Mouse (Mus musculus) R1 (cell line): ENCODE results near the gene Ranbp9.

ENCODE experiments used
- DNase-seq: peaks from one replicate; pipeline ENCODE4 v3.0.0-alpha.2; 2018; ENCODE audit warnings: low read depth, low spot score

Ranbp9 gene

DNA sequence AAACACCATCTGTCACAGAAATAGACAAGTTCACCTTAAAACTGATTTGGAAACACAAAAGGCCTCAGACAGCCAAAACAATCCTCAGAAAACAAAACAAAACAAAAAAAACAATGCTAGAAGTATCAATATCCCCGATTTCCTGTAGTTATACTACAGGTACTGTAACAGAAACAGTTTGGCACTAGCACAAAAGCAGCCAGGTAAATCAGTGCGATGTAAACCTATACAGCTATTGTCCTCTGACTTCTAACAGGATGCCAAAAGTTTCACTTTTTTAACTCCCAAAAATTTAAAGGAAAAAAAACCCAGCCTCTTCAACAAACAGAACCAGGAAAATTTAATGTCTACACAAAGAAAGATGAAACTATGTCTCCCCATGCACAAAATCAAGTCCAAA, 28.9 kb downstream of the Ranbp9 start:
- DNase-seq, result no peak

DNA sequence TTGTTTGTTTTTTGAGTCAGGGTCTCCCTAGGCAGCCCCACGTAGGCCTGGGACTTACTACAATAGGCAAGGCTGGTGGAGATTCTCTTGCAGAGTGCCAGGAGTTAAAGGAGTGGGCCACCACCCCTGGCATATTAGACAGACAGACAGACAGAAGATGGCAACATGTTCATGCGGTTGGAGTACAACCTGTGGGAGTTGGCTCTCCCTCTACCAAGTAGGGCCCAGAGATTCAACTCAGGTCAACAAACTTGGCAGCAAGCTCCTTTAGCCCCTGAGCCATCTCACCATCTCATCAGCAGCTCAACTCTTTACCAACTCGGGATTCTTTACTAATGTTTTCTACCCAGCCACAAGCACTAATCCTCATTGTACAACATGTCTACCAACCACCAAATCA, 30.4 kb downstream of the Ranbp9 start:
- DNase-seq, result no peak

DNA sequence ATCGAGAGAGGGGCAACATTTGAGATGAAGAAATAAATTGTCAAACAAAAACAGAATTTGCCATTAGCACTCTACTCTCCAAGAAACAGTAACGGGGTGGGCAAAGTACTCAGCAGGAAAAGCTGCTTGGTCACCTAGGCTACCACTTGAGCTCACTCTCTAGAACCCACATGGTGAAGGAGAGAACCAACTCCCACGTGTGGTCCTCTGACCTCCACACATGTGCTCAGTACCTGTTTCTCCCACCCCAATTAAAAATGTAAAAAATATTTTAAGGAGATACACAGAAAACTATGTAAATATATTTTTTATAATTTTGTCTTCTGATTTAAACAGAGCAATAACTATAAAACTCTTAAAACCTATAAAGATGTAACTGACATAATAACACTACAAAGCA, 33.4 kb downstream of the Ranbp9 start:
- DNase-seq, result no peak

DNA sequence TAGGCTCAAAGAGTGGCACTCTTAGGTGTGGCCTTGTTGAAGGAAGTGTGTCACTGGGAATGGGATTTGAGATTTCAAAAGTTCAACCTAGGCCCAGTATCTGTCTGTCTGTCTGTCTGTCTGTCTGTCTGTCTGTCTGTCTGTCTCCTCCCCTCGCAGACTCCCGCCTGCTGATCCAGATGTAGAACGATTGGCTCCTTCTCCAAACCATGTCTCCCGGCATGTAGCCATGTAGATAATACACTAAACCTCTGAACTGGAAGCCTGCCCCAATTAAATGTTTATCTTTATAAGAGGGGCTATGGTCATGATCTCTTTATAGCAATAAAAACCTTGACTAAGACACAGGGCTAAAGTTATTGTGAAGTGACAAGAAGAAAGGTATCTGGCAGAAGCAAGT, 35.3 kb downstream of the Ranbp9 start:
- no peak for DNase-seq

DNA sequence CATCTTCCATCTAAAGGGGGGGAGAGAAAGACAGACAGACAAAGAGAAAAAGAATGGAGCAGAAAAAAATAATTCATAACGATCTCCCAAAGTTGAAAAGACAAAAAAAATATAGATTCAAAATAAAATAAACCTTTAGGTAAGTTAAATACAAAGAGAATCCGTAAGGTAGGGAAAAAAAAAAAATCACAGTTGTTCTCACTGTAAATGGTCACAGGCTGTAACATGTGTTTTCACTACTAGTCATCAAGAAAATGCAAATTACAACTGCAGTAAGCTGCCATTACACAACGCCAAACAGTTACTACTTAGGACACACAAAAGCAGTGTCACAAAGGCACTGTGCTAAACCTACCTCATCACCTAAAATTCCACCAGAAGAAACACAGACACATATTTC, 36.4 kb downstream of the Ranbp9 start:
- DNase-seq, result no peak

DNA sequence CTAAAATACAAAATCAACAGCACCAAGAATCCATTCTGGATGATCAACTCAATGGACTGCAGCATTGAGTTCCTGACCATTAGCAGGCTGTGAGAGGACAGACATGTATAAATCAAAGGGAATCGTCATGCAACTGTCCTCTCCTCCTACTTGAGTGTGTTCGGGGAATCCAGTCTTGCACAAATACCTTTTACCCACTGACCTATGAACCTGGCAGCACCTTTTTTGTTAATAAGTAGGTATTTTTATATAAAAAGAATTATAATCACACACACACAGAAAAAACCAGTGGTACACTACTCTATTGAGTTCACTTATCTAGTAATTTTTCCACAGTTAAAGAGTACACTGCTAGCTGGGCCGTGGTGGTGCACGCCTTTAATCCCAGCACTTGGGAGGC, 37.4 kb downstream of the Ranbp9 start:
- no peak for DNase-seq

DNA sequence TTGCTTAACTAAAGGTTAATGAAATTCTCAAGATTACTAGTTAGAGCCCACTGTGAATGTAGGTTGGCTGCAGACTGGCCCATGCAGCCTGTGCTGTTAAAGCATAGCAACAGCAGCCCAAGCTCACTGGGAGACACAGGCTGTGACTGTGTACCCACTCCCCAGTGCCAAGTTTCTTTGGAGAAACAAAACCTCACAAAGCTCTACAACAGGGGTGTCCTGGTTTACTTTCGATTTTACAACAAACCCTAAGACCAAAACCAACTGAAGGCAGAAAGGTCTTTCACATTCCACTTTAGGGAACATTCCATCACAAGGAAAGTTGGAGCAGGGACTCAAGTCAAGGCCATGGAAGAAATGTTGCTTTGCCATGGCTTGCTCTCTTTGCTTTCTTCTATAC, 38.5 kb downstream of the Ranbp9 start:
- no peak for DNase-seq

DNA sequence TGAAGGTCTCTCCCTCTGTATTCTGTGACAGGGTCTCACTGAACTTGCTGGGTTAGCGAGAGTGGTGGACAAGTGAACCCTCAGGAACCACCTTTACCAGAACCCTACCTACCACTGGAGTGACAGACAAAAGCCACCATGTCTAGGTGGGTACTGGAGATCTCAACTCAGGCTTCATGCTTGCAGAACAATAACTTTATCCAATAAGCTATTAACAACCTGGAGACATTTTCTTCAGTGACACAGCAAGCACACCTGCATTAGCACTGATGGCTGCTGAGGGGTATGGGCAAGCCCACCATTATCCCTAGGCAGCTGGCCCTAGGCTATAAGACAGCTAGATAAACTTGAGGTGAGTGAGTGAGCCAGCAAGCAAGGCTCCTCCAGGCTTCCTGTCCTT, 40.7 kb downstream of the Ranbp9 start:
- no peak for DNase-seq

DNA sequence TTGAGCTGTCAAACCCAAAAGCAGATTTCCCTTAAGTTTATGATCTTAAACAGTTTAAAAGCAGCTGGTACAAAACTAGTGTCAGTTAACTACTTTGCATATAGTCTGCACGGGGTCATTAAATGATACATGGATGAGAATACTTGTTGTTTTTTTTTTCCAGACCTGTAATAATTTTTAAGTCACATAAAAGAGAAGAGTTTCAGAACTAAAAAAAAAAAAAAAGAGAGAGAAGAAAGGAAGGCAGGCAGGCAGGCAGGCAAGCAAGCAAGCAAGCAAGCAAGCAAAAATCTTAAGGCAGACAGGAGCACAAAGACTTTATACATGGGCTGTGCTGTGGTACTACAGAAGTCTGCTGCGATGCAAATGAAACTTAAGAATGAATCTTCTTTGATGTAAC, 47.7 kb downstream of the Ranbp9 start:
- no peak for DNase-seq

DNA sequence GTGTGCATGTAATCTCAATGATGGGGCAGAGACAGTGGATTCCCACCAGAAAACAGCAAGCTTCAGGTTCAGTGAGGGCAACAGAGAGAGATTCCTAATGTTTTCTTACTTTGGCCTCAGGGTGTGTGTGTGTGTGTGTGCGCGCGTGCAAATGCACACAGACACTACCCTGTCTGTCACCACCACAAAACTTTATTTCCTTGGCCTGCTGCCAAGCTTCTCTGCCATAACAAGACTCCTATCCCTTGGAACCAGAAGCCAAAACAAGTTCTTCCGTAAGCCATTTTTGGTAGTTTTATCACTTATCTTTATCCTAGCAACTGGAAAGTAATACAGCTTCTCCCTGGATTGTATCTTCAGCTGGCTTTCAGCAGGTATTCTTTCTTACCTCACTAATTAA, 52.6 kb downstream of the Ranbp9 start:
- DNase-seq, result no peak

DNA sequence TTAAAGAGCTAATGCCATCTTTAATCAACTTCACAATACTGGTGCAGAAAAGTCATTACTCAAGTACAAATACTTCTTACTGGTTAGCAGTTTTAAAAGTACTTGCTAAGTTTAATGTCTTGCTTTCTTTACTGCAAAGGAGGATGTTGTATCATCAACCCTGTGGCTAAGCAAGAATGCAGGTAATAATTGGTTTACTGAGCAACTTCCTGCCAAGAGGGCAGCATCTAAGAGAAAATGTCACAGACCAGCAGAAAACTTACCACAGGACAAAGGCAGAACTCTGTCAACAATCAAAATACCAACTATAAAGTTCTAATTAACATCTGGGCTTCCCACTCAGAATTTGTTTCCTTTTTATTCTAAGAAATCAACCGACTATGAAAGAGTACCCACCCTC, 65.8 kb downstream of the Ranbp9 start:
- no peak for DNase-seq

DNA sequence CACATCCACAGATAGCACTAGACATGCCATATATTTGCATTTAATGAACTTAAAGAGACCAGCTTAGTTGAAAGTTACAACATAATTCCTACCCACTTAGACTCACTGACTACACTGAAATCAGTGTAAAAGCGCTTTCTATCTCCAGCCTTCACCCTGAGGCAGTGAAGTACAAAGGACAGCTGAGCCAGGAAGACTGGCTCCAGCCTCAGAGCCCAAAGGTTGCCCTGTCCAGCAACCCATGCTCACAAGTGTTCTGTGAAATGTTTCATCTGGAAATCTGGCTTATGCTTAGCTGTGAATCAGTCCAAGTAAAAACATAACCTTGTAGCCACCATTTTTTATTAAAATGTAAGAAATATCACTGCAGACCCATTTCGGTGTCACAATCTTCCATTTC, 67.5 kb downstream of the Ranbp9 start:
- DNase-seq, result no peak

DNA sequence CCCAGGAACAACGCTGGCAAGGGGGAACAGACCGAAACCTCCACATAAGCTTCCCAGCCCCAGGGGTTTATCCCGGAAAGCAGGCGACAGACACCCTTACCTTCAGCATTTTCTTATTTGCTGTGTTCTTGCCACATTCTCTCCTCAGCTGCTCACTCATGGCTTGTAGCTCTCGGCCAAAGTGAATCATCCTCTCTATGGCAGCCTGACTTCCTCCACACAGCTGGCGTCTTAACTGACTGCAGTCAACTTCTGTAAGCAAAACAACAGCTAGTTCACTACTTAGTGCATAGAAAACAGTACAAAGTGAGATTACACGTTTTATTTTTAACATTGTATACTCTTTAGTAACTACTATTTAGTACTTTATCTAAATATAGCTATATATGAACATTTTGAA, 68.8 kb downstream of the Ranbp9 start:
- DNase-seq, result no peak

DNA sequence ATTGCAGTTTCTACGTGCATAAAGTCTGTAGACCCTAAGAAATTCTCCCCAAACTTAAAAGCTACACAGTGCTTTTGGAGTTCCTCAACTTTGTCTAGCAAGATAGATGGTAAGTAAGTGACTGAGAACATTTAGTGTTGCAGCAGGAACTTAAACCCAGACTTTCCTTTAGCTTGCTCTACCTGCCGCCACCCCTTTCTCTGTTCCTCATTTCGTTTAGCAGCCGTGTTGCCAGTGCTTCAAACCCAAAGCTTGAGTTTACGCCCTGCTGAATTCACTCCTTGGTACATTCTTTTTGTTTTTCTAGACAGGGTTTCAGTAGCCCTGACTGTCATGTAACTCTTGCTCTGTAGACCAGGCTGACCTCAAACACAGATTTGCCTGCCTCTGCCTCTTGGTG, 81.5 kb downstream of the Ranbp9 start:
- no peak for DNase-seq

DNA sequence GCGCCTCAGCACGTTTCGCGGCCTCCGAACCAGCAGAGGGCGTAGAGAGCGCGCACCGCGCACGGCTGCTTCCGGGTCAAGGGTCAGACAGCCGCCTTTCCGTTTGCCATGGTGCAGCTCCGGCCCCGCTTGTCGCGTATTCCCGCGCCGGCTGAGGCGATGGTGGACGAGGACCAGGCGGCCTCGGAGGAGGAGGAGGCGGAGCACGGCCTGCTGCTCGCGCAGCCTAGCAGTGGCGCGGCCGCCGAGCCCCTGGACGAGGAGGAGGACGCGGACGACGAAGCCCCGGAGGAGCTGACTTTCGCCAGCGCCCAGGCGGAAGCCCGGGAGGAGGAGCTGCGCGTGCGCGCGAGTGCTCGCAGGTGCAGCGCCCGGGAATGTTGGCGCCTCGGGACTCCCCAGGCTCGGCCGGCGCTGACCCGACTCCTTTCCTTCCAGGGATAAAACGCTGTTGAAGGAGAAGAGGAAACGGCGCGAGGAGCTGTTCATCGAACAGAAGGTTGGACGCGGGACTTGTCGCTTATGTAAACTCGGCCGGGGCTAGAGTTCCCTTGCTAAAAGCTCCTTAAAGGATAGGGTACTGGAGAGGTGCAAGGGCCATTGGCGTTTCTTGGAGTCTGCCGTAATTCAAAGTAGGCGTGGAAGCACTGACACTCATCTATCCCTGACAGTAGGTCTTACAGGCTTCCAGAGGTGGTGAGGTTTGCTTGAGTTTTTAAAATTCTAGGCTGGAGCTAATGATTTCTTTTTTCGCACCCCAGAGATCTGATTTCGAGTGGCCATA, 82.6 kb downstream of the Ranbp9 start, which contains the start of gene Nol7:
Gene Nol7 (plus strand): TSS at position 94 of the 784 bp plus-strand sequence.
- DNase-seq, result peak; percentile 91

DNA sequence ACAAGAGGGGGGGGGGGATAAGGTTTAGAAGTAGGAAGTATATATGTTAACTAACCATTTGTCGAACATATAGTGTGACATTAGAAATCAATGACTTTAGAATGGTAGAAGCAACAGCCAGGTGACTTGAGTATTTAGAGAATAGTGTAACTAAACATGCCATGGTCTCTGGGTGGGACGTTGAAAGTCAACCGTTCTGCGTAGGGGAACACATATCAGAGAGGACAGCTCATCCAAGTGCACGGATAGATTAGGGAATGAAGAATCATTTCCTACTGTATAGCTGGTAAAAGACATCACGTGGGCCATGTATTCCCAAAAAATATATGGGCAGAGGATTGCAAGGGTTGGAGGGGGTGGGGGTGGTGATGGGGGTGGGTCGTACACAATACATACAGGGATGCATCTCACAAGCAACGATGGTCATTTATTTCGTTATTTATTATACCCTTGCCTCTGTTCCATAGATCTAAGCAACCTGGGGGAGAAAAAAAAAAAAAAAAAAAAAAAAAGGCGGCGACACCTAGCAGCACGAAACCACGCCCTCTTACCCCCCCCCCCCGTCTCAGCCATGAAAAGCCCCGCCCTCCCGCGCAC, 83.3 kb downstream of the Ranbp9 start:
- no peak for DNase-seq

DNA sequence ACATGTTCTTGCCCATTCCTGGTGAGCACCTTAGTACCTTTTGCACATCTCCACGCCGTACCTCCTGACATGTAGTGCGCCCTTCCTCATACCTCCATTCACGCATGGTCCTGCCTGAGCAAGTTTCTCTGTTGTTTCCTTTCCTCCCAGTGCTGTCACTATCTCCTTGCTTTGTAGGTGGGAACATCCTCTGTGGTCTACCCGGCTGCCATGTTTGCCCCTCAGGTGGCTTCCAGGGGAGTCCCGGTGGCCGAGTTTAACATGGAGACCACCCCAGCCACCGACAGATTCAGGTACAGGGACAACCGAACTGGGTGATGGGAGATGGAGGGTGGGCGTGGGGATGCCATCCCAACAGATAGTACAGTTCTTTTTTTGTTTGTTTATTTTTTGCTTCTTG, 95.8 kb downstream of the Ranbp9 start:
- no peak for DNase-seq

DNA sequence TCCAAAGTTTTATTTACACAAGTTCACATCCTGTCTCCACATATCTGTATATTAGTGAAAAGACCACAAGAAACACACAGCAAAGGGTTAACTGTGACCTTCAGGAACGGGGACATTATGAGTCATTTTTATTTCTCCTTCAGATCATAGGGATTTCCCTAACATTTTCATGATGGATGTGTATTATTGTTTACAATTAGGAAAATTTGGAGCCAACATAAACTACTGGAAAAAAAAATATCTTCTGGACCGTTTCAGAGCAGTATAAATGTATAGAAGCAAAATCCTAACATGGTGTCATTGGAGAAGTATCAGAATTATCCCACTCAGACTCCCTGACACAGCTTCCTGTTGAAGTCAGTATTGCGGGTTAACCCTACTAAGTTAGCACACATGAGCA, 101.1 kb downstream of the Ranbp9 start:
- DNase-seq, result no peak

DNA sequence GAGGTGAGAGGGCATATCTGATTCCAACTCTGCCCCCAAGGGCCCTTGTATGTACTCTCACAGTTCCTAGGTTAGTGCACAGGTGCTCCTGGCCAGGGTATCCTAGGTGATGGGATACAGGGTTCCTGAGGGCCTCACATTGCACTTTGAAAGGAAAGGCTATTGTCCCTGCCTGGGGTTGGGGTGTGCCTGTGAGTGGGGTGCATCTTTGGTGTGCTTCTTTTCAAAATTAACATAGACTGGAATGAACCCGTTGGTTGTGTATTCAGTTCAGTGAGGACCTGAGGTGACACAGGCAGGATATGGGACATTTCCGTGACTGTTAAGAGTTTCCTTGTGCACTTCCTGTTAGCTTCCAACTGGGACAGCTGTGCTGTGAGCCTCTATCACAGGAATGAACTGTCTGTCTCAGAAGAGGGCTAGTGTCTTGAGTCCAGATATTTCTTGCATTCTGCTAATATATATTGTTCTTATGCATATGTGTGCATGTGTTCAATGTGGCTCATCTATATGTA, 106.1 kb downstream of the Ranbp9 start:
- peak; percentile 40 for DNase-seq

DNA sequence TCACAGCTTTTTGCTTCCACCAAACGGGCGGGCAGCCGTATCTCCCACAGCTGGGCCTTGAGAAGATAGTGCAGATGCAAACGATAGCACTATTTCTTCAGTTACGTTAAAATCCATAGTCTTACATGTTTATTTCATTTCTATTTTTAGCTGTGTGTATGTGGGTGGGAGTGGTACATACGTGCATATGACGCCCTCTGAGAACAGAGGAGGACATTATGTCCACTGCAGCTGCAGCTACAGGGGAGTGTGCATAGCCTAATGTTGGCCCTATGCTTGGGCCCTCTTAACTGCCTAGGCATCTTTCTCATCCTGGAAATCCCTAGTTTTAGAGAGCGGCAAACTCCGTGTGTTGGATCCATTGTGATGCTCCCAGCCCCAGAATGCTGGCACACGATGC, 106.9 kb downstream of the Ranbp9 start:
- no peak for DNase-seq

DNA sequence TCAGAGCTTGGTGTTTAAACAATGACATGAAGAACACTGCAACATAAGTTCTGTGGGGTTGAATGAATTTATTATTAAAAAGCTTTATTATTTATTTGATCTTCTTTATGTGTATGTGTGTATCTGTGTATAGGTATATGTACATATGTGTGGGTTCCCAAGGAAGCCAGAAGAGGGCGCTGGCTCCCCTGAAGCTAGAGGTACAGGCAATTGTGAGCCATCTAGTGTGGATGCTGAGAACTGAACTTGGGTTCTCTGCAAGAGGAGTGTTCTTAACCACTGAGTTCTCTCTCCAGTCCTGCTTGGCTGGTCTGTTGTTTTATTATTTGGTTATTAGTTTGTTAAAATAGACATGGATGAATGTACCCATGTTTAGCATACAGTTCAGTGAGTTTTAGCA, 108.2 kb downstream of the Ranbp9 start:
- DNase-seq, result peak; percentile 72

DNA sequence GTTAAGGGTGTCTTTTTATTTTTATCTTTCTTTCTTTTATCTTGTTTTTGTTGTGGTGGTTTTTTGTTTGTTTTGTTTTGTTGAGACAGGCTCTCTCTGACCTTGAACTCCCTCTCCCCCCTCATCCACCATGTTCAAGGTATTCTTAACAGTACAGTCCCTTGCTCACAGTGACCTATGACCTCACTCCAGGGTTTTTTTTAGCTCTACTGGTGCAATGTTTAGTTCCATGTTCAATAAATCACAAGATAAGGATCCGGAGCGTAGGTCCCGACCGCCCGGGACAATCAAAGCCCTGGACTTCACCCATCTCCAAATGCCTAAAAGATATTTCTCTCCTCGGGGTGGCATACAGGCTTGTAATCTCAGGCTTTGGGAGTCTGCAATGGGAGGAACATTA, 111.0 kb downstream of the Ranbp9 start:
- DNase-seq, result no peak

DNA sequence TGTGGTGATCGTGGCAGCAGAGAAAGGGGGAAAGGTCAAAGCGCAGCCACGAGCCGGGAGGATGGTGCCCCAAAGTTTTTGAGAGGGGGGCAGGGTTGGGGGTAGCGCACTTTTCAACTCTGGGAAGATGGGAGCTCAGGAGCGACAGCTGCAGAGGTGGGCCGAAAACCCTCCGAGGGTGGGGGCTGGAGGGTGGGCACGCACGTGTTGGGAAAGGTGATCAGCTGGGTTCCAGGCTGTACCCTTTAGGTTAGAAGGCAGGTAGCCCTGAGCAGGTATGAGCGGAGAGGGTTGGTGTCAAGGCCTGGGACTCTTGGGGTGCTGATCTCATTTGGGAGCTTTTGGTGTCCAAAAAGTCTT, 115.3 kb downstream of the Ranbp9 start:
- no peak for DNase-seq
